Mouse (Mus musculus): ENCODE data around the gene Ttll5.

- TF ChIP-seq CTCF (IDR thresholded peaks at IDR 0.05; ENCODE audit: low read depth) (no peak), EP300 (IDR thresholded peaks at IDR 0.05; ENCODE audit: low read depth) (no peak)
Measured at GRCm38 (mm10) chr12:86027747-86028146, 203.3 kb downstream of the Ttll5 start.

All from heart, postnatal 0 days (tissue).